Mouse (Mus musculus) spleen, postnatal 10 days (tissue): ENCODE data around the gene Dlgap1.
"Not testable (repeated sequence)": the region's sequence is repeated elsewhere in the genome, so short reads cannot be mapped to it uniquely, and the experiment has no call there.

ENCODE experiments used
- DNase-seq, 2 experiments: peaks; one replicate each; pipeline ENCODE4 v3.0.0; 2021 to 2022; ENCODE audit warnings: low spot score in 2 of 2

The Dlgap1 gene

DNA sequence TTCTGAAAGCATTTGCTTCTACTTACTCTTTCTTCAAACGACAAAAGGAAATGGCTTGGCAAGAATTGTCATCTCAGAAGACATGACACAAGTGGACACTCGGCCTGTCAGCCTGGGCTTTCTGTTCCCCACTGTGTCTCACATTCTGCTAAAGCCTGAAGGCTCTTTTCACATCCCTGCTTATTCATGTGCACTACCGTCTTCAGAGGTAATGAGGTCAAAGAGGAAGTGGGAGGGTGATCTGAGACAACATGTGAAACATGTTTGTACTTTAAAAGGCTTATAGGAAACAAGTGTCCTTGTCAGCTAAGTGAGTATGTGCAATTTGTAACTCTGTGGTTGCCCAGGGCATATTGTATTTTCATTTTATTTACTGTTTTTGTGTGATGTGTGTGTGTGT is 557.1 kb downstream of the Dlgap1 start:
- DNase-seq = no peak

- no peak for DNase-seq
Measured at GRCm38 (mm10) chr17:70527101-70527500, 558.2 kb downstream of the Dlgap1 start.

DNA sequence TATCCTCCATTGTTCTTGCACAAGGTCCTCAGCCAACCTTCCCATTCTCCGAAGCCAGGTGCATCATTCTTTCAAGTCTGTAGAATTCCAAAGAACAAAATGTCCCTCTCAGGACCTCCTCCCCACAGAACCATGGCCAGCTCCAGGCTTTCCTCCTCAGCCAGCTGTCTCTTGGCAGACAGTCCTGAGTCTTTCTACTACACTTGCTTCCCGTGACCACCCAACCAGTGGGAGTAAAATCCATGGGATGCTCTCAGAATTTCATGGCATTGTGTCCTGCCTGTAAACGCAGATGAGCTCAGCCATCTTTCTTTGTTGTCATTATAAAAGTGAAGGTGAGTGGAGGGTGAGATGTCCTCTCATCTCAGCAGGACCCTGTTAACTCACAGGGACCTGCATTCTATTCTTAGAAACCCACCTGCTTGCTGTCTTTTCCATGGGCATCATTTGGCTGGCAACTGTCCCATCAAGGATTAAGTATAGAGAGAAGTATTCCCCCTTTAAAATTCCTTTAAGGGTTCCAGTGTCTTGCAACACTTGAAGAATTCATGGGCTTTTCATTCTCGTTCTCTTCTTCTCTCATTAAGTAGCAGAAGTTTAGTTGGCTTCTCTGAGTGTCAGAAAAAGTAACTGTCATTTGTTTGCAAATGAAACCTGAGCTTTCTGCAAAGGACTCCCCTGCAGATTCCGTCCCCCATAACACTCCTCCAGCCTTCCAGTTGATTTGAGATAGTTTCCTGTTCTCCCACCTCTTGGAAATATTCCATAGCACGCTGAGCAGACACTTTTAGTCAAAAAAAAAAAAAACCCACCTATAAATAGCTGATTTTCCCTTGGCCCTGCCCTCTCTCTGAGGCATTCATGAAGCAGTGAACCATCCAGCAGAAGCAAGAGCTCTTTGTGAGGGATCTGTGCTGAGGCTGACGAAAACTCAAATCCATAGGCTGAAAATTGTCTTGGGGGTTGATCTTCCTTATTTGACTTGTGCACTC is 559.6 kb downstream of the Dlgap1 start:
- DNase-seq = no peak

DNA sequence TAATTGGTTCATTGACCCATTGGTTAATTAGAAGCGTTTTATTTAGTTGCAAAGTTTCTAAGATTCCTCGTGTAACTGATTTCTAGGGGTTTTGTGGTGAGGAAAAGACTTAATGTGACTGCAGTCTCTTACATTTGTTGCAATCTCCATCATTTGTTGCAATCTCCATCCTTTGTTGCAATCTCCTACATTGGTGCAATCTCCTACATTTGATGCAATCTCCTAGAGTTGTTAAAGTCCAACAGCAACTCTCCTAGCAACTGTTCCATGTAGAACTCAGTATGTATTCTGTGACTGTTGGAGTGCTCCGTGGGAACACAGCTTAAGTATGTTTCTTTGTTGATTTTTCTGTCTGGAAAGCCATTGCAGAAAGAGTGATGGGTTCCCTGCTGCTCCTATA is 565.4 kb downstream of the Dlgap1 start:
- no peak for DNase-seq

DNA sequence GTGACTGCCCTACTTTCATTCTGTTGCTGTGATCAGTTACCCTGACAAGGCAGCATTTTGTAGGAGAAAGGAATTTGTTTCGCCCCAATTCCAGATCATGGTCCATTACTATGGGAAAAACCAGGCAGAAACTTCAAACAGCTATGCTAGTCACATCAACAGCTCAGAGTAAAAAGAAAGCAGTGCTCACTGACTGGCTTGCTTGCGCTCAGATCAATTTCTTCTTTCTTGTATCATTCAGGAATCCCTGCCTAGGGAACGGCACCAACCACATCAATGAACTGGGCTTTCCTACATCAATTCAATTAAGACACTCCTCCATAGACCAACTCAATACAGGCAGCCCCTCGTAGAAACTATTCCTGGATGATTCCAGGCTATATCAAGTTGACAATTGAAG is 572.9 kb downstream of the Dlgap1 start:
- DNase-seq = no peak

GRCm38 (mm10) chr17:70550793-70551192 is 581.9 kb downstream of the Dlgap1 start:
- DNase-seq = no peak

- no peak for DNase-seq
Measured at GRCm38 (mm10) chr17:70561547-70561946, 592.7 kb downstream of the Dlgap1 start.

- DNase-seq = no peak
Measured at GRCm38 (mm10) chr17:70570848-70571247, 602.0 kb downstream of the Dlgap1 start.

- DNase-seq = no peak
Measured at GRCm38 (mm10) chr17:70583042-70583441, 614.2 kb downstream of the Dlgap1 start.

DNA sequence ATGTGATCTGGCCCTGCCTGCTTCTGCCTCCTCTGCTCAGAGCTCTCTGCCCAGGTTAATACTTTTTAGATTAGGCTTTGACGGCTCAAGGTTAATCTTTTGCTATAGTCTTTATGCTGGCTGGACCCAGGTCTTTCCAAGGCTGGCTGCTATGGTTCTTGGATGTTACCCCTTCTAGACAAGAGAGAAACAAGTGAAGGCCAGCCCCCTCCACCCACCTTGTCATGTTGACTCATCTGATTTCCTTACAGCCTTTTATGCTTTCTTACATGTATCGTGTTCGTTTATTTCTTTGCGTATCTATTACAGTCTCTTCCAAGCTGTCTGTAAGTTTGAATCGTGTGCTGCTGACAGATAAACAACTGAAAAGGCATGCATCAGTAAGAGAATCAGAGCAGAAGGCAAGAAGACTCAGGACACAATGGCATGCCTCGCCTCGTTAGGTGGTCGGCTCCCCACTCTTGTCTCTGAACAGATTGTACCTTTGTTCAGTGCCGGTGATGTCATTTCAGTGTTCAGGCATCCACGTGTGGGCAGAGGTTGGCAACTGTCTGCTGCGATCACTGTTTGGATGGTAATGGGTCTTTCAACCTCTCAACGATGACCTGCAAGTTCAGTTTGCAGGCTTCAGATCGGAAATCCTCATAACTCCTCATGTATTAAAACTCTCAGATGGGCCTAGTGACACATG is 618.0 kb downstream of the Dlgap1 start:
- DNase-seq = no peak

DNA sequence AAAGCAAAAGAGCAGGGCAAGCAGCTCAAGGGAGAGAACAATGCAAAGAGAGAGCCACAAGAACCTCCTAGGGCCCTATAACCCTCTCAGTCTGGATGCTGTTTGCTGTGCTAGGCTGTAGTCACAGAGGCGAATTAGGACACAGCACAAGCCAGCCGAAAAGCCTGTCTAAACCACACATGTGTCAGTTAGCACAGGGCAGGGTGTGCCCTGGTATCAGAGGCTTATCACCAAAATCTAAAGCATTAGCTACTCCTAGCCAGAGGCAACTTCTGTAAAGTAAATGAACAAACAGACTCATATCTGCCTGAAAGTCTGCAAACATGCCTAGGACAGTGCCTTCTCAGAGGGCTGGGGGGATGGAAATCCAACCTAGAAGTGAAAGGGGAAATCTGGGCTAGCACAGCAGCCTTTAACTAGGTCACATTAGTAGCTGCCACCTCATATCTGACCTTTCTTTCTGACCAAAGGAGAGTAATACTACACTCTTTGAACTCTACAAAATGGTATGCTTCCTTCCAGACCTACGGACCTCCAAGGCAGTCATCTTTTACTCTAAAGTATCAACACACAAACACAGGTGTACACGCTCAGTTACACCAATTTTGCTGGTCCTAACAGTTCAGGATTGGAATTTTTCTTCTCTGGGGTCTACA is 619.2 kb downstream of the Dlgap1 start:
- DNase-seq = not testable (repeated sequence)

DNA sequence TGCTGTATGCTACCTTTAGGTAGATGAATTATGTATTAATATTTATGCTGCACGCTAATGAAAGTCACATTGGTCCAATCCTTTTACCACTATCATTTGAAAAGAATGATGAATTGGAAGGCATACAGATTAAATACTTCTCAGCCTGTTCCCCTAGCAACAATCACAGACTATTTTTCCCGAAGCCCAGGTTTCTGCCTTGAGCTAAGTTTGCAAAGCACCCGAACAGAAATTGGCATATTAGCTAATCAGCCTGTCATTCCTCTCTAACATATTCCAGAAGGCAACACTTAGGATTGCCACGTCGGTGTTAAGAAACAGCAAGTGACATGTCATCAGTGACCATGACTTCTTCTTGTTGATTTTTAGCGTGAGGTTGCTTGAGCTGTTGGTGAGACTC is 619.8 kb downstream of the Dlgap1 start:
- no peak for DNase-seq

GRCm38 (mm10) chr17:70589140-70589539 is 620.3 kb downstream of the Dlgap1 start:
- no peak for DNase-seq

DNA sequence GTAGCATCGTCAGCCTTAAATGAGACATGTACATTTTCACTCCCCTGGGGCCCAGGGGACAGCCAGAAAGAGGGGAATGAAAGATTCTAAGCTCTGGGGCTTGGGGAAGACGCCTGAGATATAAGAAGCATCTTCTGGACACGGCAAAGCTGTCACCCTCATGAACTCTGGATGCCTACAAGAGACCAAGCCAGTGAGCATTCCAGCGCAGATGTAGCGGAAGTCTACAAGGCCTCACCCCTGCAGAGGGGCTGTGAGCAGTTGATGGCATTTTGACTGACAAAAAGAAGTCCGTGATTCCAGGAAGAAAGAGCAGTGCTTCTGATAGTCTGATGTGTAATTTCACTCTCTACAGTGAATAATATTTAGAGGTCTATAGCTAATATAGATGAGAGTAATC is 621.6 kb downstream of the Dlgap1 start:
- no peak for DNase-seq

DNA sequence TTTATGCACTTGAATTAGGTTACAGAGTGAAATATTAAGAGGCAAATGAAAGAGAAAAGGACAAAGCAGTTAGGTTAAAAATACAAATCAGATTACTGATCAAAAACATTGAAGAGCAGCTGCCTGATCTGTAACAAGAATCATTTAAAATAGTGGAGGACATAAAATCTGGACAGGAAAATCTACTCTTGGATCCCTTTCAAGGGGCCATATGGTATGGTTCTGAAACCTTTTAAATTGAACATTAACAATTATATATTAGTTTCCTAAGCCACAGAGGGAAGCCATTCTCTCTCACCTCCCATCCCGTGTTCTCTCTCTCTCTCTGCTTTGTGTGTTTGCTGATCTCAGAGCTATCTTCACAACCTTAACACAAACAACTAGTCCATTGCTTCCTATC is 625.4 kb downstream of the Dlgap1 start:
- DNase-seq = no peak

GRCm38 (mm10) chr17:70596326-70596725 is 627.5 kb downstream of the Dlgap1 start:
- no peak for DNase-seq

DNA sequence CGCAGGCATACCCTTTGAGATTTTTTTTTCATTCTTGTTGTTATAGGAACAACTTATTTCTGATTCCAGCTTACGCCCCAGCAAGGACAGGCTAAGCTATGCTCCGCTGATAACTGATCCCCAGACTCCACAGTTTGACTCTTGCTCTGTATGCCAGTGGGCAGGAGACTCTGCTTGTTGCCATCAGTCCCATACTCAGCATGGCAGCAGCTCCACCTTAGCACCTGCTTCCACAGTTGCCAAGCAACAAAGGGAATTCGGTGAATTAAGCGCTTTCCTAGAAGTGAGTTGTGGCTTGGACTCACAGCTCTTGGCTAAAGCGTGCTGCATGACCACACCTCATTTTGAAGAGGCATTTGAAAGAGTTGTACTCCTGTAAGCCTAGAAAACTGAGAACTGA is 631.6 kb downstream of the Dlgap1 start:
- DNase-seq = no peak

- no peak for DNase-seq
Measured at GRCm38 (mm10) chr17:70602051-70602450, 633.2 kb downstream of the Dlgap1 start.

DNA sequence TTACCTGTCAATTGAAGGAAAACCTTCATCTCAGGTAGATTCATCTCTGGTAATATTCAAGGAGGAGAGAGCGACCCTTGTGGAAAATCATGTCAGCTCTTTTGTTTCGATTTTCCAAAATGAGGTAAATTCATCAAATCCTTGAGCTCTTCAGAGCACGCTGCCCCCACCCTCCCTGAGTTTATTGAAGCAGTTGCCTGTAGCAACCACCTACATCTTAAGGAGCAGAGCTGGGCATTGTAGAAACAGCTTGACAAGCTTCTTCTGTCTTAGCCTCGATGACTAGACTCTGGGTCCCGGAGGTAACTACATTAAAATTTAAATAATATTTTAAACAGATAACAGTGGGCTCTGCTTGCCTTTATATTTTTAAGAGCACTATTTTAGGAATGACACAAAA is 636.8 kb downstream of the Dlgap1 start:
- no peak for DNase-seq

GRCm38 (mm10) chr17:70612171-70612570 is 643.3 kb downstream of the Dlgap1 start:
- no peak for DNase-seq

DNA sequence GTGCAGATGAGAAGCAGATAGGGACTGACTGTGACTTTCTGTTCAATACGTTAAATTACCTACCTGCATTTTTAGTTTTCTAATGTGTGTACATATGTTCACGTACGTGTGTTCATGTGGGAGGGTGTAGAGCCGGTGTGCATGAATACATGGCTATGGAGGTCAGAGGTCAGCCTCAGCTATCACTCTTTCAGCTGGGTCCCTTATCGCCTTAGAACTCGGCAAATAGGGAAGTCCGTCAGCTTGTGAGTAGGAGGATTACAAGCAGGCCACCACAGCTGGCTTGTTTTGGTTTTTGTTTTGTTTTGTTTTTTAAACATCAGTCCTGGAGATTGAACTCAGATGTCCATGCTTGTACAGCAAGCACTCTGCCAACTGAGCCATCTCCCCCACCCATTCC is 645.0 kb downstream of the Dlgap1 start:
- no peak for DNase-seq

DNA sequence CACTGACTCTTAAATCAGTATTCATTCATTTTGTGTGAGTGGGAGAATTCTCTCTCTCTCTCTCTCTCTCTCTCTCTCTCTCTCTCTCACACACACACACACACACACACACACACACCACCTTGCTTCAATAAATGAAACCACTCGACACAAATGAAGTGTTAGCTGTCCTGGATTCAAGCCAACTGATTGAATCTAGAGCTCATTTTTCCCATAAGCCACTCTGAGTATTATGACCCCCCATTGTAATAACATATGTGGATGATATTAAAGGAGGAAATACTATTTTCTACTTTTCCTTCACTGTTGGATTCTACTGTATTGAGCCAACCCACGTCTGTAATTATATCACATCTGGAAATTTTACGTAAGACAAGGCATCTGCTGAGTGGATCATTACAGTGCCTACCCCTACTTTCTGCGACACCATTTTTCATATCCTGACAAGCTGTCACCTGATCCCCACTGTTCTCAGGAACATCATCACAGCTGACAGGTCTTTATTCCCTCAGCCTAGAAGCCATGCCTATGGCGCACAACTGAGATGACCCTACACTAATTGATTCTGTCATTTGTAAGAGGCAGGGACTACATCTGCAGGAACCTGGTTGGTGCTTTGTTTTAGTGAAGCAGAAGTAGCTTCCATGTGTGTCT is 645.7 kb downstream of the Dlgap1 start:
- no peak for DNase-seq
